Mouse (Mus musculus): Measurements from ENCODE around the gene Kcnj9.

- TF ChIP-seq CTCF (IDR thresholded peaks at IDR 0.05; ENCODE audit: low read depth, low read length) (no peak), POLR2AphosphoS5 (IDR thresholded peaks at IDR 0.05; ENCODE audit: insufficient replicate concordance, low read depth, low read length) (no peak), GATA2 (IDR thresholded peaks at IDR 0.05; ENCODE audit: borderline replicate concordance, low read depth, low read length) (no peak), GATA1 (IDR thresholded peaks at IDR 0.05; ENCODE audit: borderline replicate concordance, low read length) (no peak), TAL1 (conservative IDR thresholded peaks at IDR 0.05; ENCODE audit: low read depth, low read length) (no peak)
Observed at GRCm38 (mm10) chr1:172271208-172271607, 57.9 kb downstream of the Kcnj9 start.

Measured in G1E (cell line).